Mouse (Mus musculus): ENCODE measurements around the gene Col4a2. TPM values are rescaled to one million over a fixed set of nuclear protein-coding genes. Genes with fewer than 3 reads are reported as not detected.

Col4a2 gene
- 38.2 and 77.1 TPM in 2 replicates for polyA plus RNA-seq (2012; rRNA removed)

DNA sequence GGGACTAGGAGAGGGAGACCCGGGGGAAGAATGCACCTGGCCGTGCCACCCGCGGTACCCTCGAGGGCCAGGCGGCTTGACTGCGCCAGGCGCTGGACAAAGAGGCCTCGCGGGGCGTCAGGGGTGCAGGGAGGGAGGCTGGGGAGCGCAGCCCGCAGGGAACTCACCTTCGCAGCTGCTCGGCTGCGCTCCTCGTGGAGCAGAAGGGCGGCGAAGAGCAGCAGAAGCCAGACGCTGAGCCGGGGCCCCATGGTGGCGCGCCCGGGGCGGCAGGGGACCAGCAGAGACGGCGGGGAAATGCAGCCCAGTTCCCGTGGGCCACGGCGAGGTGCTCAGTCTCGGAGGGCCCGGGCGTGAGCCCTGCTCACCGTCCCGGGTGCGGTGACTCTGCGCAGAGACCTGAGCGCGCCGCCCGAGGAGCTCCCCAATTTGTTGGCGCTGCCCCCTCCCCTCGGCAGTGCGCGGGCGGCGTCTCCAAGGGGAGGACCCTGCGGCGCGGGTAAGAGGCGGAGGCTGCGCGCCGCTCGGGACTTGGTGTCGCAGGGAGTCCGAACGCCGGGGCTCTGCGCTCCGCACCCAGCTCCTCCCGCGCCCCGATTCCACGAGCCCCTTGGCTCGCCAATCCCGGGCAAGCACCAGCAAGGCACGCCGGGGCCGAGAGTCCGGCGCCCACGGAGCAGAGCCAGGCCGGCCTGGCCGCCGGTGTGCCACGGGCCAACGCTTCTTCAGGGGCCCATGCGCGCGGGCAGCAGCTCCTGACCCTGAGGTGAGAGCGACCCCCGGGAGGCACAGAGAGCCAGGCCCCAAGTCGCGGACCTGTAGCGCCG is at the start of gene Col4a2, which contains the start of gene Col4a1:
Col4a2 (plus strand) TSS at position 457 of the 827 bp plus-strand sequence.
Col4a1 (minus strand) TSS at position 478 of the 827 bp plus-strand sequence.
- peak; percentile 80 for DNase-seq (ENCODE audit: low read depth)
- TF ChIP-seq CTCF (IDR thresholded peaks at IDR 0.05; ENCODE audit: borderline replicate concordance, extremely low read depth, insufficient read depth, insufficient read length) (no peak), POLR2A (IDR thresholded peaks at IDR 0.05; ENCODE audit: borderline replicate concordance, extremely low read depth, insufficient read depth, insufficient read length, poor library complexity, severe bottlenecking) (no peak)

DNA sequence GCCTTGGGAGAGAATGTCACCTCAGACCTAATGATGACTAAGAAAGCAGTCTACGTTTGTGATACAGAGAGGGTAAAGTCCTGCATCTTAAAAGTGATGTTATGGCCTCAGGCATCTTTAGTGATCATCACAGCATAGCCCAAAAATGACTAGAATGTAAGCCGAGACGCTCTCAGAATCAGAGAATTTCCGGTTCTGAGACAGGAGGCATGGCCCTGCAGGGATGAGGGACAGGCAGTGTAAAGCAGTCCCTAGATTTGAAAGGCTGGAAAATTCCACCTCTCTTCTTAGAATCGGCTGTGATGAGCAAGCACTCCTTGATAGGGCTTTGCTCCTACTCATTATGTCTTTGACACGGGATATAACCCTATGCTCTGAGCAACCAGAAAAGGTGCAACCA is 48.8 kb upstream of the Col4a2 start:
- DNase-seq (ENCODE audit: low read depth) = no peak
- no peak for TF ChIP-seq CTCF (IDR thresholded peaks at IDR 0.05; ENCODE audit: borderline replicate concordance, extremely low read depth, insufficient read depth, insufficient read length)
- no peak for TF ChIP-seq POLR2A (IDR thresholded peaks at IDR 0.05; ENCODE audit: borderline replicate concordance, extremely low read depth, insufficient read depth, insufficient read length, poor library complexity, severe bottlenecking)

DNA sequence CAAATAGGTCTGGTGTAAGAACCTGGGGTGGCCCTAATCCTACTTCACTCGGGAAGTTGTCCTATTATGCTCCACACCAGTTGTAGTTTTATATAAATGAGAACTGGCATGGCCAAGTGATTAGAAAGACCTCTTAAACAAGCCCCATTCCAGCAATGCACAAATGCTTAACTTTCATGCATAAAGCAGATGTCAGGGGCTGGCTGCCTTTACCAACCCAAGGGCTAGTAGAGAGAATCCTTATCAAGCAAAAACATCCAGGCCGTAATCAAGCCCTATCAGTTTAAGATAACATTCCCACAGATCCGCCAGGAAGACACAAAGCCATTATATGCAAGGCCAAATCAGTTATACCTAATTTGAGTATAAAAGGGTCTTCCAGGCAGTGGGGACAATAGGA is 46.6 kb upstream of the Col4a2 start:
- TF ChIP-seq POLR2A (IDR thresholded peaks at IDR 0.05; ENCODE audit: borderline replicate concordance, extremely low read depth, insufficient read depth, insufficient read length, poor library complexity, severe bottlenecking) = no peak
- no peak for TF ChIP-seq CTCF (IDR thresholded peaks at IDR 0.05; ENCODE audit: borderline replicate concordance, extremely low read depth, insufficient read depth, insufficient read length)
- DNase-seq (ENCODE audit: low read depth) = no peak

DNA sequence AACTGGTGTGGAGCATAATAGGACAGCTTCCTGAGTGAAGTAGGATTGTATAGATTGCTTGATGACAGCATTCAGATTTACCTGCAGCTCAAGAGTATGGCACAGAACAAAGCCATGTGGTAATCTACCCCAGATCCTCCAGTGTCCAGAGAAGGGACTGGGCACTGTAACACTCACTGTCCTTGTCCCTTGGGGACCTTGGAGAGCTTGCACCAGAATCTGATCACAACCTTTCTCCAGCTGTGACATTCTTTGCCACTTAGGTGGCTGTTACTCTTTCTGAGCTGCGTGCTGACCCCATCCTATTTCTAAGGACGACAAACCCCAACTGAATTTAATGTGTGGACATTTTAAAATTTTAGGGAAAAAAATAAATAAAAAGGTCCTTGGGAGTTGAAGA is 46.1 kb upstream of the Col4a2 start:
- TF ChIP-seq POLR2A (IDR thresholded peaks at IDR 0.05; ENCODE audit: borderline replicate concordance, extremely low read depth, insufficient read depth, insufficient read length, poor library complexity, severe bottlenecking) (no peak), CTCF (IDR thresholded peaks at IDR 0.05; ENCODE audit: borderline replicate concordance, extremely low read depth, insufficient read depth, insufficient read length) (no peak)

DNA sequence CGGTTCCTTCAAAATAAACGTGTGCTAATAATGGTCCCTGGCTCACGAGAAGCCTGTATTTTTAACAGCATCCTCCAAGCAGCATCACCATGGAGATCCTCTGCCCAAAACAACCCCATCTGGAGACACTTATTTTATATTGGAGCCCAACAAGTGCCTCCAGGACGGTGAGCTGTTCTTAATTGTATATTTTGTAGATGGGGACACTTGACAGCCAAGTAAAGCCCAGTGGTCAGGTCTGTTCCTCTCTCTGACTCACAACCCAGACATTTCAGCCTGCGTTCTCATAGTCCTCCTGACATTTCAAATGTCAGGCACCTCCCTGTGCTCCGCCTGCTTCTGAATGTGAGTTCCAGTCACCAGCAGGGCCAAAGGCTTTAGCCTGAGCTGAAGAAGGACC is 43.9 kb upstream of the Col4a2 start:
- TF ChIP-seq POLR2A (IDR thresholded peaks at IDR 0.05; ENCODE audit: borderline replicate concordance, extremely low read depth, insufficient read depth, insufficient read length, poor library complexity, severe bottlenecking) (no peak), CTCF (IDR thresholded peaks at IDR 0.05; ENCODE audit: borderline replicate concordance, extremely low read depth, insufficient read depth, insufficient read length) (no peak)
- DNase-seq (ENCODE audit: low read depth) = no peak

More for the DNA sequence above, 46.1 kb upstream of the Col4a2 start:
- DNase-seq (ENCODE audit: low read depth) = no peak

DNA sequence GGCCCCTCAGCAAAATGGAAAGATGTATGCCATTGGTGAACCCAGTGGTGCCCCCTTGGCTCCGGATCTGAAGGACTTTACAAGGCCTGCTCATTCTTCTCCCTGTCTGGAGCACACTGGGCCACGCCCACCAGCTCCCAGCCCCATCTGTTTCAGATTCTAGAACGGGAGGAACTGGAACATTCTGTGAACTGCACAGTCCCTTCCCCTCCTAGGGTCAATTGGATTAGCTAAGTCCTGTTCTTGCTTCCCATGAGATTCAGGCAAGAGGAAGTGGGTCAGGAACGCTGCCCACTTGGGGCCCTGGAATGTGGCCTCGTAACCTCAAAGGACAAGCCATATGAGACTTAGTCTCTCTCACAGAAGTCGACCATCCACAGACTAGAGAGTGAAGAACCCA is 41.8 kb upstream of the Col4a2 start:
- no peak for TF ChIP-seq POLR2A (IDR thresholded peaks at IDR 0.05; ENCODE audit: borderline replicate concordance, extremely low read depth, insufficient read depth, insufficient read length, poor library complexity, severe bottlenecking)
- TF ChIP-seq CTCF (IDR thresholded peaks at IDR 0.05; ENCODE audit: borderline replicate concordance, extremely low read depth, insufficient read depth, insufficient read length) = no peak
- no peak for DNase-seq (ENCODE audit: low read depth)

DNA sequence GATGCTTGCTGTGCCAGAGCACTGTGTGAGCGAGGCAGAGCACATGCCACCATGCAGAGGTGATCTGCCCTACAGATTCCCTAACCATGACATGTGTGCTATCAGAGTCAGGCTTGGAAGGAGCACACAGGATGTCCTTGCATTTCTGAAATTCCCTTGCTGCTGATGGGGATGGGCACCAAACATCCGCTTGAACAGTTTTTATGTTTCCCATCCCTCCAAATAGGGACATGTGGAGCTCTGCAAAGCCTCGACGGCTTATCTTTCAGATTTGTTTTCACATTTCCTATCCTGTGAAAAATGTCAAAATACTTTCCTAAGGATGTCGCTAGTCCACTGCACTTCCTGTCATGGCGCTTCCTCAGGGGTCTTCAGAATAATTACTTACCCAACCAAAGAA is 40.4 kb upstream of the Col4a2 start:
- no peak for DNase-seq (ENCODE audit: low read depth)
- TF ChIP-seq POLR2A (IDR thresholded peaks at IDR 0.05; ENCODE audit: borderline replicate concordance, extremely low read depth, insufficient read depth, insufficient read length, poor library complexity, severe bottlenecking) = no peak
- no peak for TF ChIP-seq CTCF (IDR thresholded peaks at IDR 0.05; ENCODE audit: borderline replicate concordance, extremely low read depth, insufficient read depth, insufficient read length)

DNA sequence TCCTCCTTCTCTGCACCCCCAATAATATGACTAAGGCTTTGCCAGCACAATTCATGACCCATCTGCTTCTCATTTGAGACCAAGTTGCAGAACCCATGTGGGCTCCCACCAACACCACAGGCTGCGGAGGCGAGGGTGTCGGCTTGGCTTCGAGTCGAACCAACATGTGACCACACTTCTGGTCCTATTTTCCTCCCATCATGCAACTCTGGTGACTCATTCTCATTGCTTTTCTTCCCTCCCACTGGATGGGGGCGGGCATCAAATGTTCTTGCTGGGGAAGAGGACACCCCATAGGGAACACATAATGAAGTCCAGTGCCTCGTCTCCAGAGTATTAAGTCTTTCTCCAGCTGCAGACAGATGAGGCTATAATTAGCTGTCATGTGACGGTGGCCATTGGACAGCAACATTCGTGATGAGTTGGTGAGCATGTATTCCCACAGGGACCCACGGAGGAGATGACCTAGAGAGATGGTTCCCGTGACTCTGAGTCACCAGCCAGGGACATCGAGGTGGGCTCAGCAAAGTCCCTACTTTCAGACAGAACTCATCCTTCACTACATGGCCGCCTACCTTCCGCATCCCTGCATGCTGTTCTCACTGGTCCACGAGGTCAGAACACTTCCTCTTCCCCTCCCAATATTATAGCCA is 39.0 kb upstream of the Col4a2 start:
- no peak for DNase-seq (ENCODE audit: low read depth)
- TF ChIP-seq POLR2A (IDR thresholded peaks at IDR 0.05; ENCODE audit: borderline replicate concordance, extremely low read depth, insufficient read depth, insufficient read length, poor library complexity, severe bottlenecking) (no peak), CTCF (IDR thresholded peaks at IDR 0.05; ENCODE audit: borderline replicate concordance, extremely low read depth, insufficient read depth, insufficient read length) (no peak)

DNA sequence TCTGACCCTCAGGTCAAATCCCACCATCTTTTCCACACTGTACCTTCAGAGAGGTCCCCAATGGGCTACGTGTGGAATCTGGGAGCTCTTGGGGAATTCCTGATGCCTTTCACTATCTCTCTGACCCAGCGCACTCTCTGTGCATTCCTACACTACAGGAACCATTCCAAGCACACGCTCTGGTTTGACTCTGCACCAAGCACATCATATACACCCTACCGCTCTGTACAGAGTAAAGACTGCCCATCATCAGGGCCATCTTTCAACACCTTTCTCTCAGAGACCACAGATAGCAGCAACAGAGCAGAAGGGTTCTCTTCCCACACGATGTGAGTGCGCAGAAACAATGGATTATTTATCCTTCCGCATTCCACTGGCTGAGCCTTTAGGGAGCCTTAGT is 38.2 kb upstream of the Col4a2 start:
- no peak for DNase-seq (ENCODE audit: low read depth)
- TF ChIP-seq POLR2A (IDR thresholded peaks at IDR 0.05; ENCODE audit: borderline replicate concordance, extremely low read depth, insufficient read depth, insufficient read length, poor library complexity, severe bottlenecking) (no peak), CTCF (IDR thresholded peaks at IDR 0.05; ENCODE audit: borderline replicate concordance, extremely low read depth, insufficient read depth, insufficient read length) (no peak)

DNA sequence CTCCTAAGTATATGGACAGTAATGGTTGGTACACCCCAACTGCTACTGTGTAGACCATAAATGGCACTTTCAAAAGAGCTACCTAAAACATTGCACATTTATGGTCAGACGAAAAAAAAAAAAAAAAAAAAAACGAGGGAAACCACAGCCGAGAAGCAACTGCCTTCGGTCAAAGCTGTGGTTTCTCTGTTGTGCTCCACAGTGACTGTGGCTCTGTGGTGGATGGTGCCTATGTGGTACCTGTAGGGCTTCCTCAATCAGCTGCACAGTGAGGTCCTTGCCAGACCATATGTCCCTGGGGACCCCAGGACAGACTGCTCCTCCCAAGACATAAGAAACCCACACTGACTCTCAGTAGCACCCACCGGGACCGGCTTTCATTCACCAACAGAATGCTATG is 36.3 kb upstream of the Col4a2 start:
- TF ChIP-seq CTCF (IDR thresholded peaks at IDR 0.05; ENCODE audit: borderline replicate concordance, extremely low read depth, insufficient read depth, insufficient read length) = no peak
- no peak for DNase-seq (ENCODE audit: low read depth)

DNA sequence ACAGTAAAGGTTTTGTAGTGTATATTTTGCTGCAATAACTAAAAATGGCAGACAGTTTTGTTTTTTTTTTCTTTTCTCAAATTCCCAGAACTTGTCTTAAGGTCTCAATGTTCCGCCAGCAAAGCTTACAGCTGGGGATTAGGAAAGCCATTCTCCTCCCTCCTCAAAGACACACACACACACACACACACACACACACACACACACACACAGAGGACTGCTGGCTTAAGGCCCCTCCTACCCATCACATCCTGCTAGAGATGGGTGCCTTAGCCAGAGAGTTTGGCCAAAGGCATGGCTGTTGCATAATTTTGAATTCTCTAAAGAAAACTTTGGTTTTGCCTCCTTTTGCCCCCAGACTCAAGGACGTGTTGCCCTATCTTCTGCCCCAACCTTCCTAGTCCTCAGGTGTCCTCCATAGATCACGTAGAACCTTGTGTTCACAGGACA is 35.0 kb upstream of the Col4a2 start:
- no peak for TF ChIP-seq CTCF (IDR thresholded peaks at IDR 0.05; ENCODE audit: borderline replicate concordance, extremely low read depth, insufficient read depth, insufficient read length)
- no peak for DNase-seq (ENCODE audit: low read depth)

DNA sequence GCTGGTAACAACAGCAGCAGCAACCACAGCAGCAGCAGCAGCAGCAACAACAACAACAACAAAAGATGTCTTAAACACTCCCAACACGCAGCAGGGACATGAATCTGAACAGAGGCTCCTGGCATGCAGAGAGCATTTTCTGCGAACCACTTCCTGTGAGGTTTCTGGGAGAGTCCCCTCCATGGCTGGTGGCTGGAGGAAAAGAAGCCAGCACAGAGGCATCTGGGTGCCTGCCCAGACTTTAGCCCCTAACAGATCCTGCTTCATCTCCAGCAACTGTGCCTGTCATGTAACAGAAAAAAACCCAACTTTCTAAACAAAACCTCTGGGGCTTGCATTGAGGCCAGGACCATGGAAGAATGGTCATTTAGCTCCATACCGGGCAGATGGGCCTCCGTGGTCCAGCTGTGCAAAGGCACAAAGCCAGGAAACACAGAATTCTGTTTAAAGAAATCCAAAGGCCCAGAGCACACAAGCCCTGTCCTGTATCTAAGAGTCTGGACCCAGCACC is 34.4 kb upstream of the Col4a2 start:
- DNase-seq (ENCODE audit: low read depth) = no peak
- no peak for TF ChIP-seq CTCF (IDR thresholded peaks at IDR 0.05; ENCODE audit: borderline replicate concordance, extremely low read depth, insufficient read depth, insufficient read length)
- TF ChIP-seq POLR2A (IDR thresholded peaks at IDR 0.05; ENCODE audit: borderline replicate concordance, extremely low read depth, insufficient read depth, insufficient read length, poor library complexity, severe bottlenecking) = no peak

Measured in brain, embryonic 14.5 days (tissue).